Mouse (Mus musculus) cerebellum, adult 18-20 months (tissue): ENCODE data around the gene Rgs13.
A peak's percentile ranks its signal among the peaks of the same experiment; 100 is the strongest.
"Not testable (repeated sequence)": the region's sequence is repeated elsewhere in the genome, so short reads cannot be mapped to it uniquely, and the experiment has no call there.

ENCODE experiments used
- DNase-seq, 2 experiments: peaks; one replicate each; pipeline ENCODE4 v3.0.0; 2021

Rgs13 gene

GRCm38 (mm10) chr1:144151401-144152183, 25.6 kb downstream of the Rgs13 start:
- no peak for DNase-seq

- no peak for DNase-seq
Observed at GRCm38 (mm10) chr1:144149997-144150396, 27.2 kb downstream of the Rgs13 start.

DNA sequence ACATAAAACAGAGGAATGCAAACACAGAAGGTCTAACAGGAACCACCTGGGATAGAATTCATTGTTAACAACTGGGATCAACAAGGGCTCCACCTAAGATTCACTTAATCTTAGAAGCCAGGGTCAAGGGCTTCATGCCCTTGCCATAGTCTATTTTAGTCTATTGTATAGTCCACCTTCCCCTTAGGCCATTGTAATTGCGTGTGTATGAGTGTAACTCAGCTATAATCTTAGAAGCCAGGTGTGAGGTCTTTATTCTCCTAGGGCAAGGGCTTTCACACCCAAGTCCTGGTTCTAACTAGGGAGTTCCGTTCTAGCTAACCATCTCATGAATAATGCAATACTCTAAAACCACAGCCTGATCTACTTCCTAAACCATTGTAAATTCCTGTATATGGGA, 35.8 kb downstream of the Rgs13 start:
- DNase-seq: not testable (repeated sequence)

DNA sequence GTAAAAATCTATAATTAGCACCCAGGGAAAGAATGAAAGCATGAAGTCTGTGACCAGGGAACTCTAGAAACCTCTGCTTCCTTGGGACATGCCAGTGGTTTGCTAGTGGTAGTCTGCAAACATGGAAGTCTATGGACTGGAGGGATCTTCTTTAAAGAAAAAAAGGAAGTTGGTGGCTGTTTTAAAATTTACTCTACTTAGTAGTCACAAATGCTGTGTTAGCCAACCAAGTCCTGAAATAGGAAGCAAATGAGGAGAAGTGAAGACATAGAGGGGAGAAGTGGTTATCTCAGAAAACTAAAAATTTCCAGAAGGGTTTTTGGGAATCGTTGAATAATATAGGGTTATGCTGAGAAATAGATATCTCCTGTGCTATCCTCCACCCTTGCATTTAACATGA, 37.3 kb downstream of the Rgs13 start:
- DNase-seq: no peak

- no peak for DNase-seq
Observed at GRCm38 (mm10) chr1:144127965-144128364, 49.2 kb downstream of the Rgs13 start.

GRCm38 (mm10) chr1:144120042-144120441, 57.1 kb downstream of the Rgs13 start:
- no peak for DNase-seq

DNA sequence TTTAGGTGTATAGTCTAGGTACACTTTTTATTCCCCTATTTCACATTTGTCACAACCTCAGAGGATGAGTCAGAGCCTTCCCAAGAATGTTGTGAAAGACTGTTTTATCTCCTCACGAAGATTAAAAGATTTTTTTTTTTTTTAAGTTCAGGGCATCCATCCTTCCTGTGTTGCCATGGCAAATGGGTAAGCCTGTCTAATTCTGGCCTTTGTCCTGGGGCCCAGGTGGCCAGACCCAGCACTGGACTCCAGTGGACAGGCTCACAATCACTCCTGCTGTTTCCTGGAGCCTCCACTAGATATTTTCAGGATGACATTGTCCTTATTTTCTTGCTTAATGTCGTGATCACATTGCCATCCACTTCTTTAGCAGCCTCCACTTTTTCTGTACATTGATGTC, 57.7 kb downstream of the Rgs13 start:
- no peak for DNase-seq

DNA sequence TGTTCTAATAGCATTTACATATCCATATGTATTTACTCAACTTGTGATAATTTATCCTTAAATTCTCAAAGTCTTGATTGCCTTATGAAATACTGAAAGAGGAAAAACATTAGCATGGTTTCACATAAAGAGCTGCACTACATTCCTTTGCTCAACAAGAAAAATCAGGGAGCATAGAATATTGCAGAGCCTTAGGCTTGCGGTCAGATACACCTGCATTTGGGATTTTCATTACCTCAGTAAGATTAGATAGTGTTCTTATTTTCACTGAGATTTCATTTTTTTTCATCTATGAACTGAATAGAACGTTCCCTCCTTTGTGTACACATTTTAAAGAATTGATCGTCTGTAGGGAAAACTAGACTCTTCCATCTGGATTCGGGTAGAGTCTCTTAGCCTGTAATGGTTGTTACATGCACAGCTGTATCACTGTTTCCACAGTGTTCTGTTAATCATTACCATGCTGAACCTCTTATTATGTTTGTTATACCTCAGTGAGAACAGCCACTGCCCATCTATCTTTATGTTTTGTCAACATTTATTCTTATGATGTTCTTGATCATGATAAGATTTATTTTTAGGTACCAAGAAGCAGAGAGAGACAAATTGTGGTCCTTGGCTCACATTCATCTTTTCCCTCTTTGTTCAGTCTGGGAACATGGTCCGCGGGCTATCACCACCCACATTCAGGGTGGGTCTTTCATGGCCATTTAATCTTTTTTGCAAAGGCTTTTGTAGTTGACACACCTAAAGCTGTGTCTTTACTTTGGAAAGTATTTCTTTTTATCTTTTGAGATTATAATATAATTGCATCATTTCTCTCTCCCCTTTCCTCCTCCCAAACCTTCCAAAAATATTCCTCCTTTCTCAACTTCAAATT, 61.1 kb downstream of the Rgs13 start:
- DNase-seq: no peak

DNA sequence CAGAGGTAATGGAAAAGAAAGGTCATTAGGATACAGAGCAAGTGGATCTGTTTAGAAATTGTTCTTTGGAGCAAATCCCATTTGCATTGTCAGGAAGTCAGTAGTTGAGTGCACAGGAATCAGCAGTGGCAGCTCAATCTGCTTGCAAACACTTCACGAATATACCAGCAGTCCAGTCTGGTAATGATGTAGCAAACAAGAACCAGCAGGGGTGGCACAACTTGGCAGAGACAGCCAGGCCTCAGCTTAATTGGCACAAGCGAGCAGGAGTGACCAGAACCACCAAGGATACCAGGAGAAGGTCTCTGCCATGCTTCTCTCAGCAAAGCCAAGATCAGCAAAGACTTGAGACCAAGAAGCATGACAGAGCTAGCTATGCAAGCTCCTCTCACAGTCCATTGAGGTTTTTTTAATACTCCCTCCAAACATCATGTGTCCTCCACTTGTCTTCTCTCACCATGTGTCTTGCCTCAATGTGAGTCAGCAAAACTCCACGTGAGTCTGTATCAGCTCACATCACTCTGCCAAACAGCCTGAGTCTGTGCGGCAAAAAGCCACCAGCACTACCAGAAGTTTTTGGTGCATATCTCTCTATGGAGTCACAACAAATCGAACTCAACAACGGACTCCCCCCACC, 63.6 kb downstream of the Rgs13 start:
- peak in 1 of 2 experiments; percentile 2 for DNase-seq

GRCm38 (mm10) chr1:144112946-144113345, 64.2 kb downstream of the Rgs13 start:
- DNase-seq: no peak

DNA sequence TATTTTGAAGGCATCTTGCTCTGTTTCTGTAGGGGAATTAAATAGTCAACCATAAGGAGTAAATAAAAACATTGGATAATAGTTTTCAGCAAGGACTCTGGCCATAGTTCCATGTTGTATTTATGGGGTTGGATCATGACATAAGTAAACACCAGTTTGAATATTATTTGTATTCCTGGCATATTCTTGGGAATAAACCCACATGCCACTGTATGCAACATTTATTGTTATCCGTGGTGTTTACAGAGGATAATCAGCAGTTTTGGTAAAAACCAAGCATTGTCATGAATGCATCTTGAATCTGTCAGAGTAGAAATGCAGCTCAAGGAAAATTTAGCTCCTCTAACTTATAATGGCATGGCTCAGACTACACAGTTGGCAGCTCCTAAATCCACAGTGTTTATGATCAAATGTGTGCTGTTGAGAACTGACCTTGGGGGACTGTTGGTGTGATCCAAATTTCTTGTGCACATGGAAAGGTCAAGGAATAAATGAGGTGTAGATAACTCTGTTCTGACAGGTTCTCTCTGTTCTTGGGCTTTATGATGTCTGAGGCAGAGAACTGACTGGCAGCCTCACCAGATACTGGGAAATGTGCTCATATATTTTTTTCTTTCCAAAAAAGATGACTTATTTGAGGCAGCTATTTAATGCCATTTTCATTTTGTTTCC, 78.4 kb downstream of the Rgs13 start:
- no peak for DNase-seq

DNA sequence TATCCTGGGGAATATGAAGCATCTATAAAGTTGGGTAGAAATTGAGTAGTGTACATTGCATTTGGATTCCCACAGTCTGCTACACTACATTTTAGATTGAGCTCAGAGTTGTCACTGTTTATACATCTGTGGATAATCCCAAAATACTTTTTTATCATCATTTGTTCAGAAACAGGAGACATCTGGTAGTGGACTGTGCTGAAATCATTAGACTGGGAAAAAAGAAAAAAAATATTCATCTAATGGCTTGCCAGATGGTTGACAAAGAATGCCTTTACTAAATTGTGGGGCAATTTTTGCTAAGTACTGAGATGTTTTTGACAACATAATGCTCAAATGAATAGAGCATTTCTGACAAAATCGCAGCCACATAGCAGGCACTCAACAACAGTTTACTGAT, 86.8 kb downstream of the Rgs13 start:
- no peak for DNase-seq
